Comparison of ENCODE assay signal across 16 mouse cellular contexts in the genomic region with DNA sequence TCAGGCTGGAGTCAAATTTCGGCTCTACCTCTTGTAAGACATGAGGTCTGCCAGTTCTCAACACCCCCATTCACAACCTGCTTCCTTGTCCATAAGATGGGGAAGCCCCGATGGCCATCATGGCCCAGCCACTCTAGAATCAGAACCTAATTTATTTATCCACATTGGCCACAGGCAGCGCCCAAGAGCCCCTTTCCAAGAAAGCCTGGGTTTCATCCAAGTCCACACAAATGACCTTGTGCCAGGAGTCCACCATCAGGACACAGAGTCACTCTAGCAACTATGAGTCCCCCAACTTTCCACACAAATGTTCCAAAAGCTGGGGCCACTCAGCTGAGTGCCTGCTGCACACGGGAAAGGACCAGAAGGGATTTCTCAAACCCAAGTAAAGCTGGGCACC. TPM values are rescaled to one million over a fixed set of nuclear protein-coding genes. Genes with fewer than 3 reads are reported as not detected.
DNase-seq lines count a peak whose midpoint lies in the region; ATAC-seq and TF ChIP-seq lines count a peak whose summit lies in the region.
"Had no signal": no experiment of that assay in that cellular context is flagged by ENCODE, and none has a peak within 500 bp of the region (broad histone marks: within the 10 kb centered on the region; RNA-seq: fewer than 3 reads in every experiment).

No protein-coding gene starts in this region.

- H3K4me1 ChIP-seq in heart, embryonic 10.5 days = peaks cover 88% of the 10 kb centered on the region
- no peaks in the 10 kb centered on the region for H3K4me1 ChIP-seq in kidney, embryonic 14.5 days (ENCODE audit: control insufficient read depth, insufficient read depth, low read length)
- H3K4me1 ChIP-seq in thymus, adult 2 months (replicated peaks; ENCODE audit: control insufficient read depth, insufficient read depth, low read length) = peaks cover 82% of the 10 kb centered on the region
- H3K4me1 ChIP-seq in stomach, postnatal 0 days (replicated peaks; ENCODE audit: control insufficient read depth, insufficient read depth) = no peaks in the 10 kb centered on the region
- H3K4me1 ChIP-seq: forebrain, embryonic 15.5 days had no signal

- intact Hi-C loops in heart, postnatal 36 days (cut with DNase I) = no loop called here

- no peak for TF ChIP-seq POLR2A in thymus, adult 2 months (IDR thresholded peaks at IDR 0.05; ENCODE audit: control insufficient read depth, extremely low read depth, insufficient read depth, low read length, poor library complexity)

- WGBS in heart, embryonic 10.5 days = 75% methylated on average over 4 of the region's 4 CpGs
- WGBS in kidney, embryonic 14.5 days = 78% methylated on average over 4 of the region's 4 CpGs
- 87% methylated on average over 4 of the region's 4 CpGs for WGBS in thymus, adult 2 months
- WGBS in stomach, postnatal 0 days = 66% methylated on average over 4 of the region's 4 CpGs

- H3K9ac ChIP-seq in kidney, embryonic 14.5 days (ENCODE audit: low read depth, low read length) = no peak overlapping the region
- no peak overlapping the region for H3K9ac ChIP-seq in stomach, postnatal 0 days (ENCODE audit: low read length)
- H3K9ac ChIP-seq: forebrain, embryonic 15.5 days; hindbrain, embryonic 13.5 days; neural tube, embryonic 15.5 days had no signal

- TF ChIP-seq EP300 in stomach, postnatal 0 days (optimal IDR thresholded peaks at IDR 0.05) = no peak

- no peak overlapping the region for H3K4me3 ChIP-seq in heart, embryonic 10.5 days
- no peak overlapping the region for H3K4me3 ChIP-seq in kidney, embryonic 14.5 days (ENCODE audit: low read length)
- H3K4me3 ChIP-seq in thymus, adult 2 months (ENCODE audit: control insufficient read depth, insufficient read depth, low read length) = no peak overlapping the region
- no peak overlapping the region for H3K4me3 ChIP-seq in stomach, postnatal 0 days (ENCODE audit: low read depth, low read length)
- H3K4me3 ChIP-seq: forebrain, embryonic 15.5 days; hindbrain, embryonic 13.5 days; limb, embryonic 13.5 days; megakaryocyte, embryonic 14.5 days; neural tube, embryonic 15.5 days had no signal

- no peak overlapping the region for H3K4me2 ChIP-seq in kidney, embryonic 14.5 days (replicated peaks; ENCODE audit: low read depth, low read length)
- H3K4me2 ChIP-seq in stomach, postnatal 0 days (replicated peaks; ENCODE audit: low read depth) = no peak overlapping the region
- H3K4me2 ChIP-seq: forebrain, embryonic 15.5 days; hindbrain, embryonic 13.5 days; limb, embryonic 13.5 days; neural tube, embryonic 15.5 days had no signal

- H3K27ac ChIP-seq in heart, embryonic 10.5 days = peak overlapping the region; percentile 88
- no peak overlapping the region for H3K27ac ChIP-seq in kidney, embryonic 14.5 days (ENCODE audit: low read depth, low read length)
- peak overlapping the region; percentile 99 for H3K27ac ChIP-seq in thymus, adult 2 months (ENCODE audit: control insufficient read depth, insufficient read depth, low read length)
- no peak overlapping the region for H3K27ac ChIP-seq in stomach, postnatal 0 days (replicated peaks)
- H3K27ac ChIP-seq: forebrain, embryonic 15.5 days; hindbrain, embryonic 13.5 days; limb, embryonic 13.5 days; neural tube, embryonic 15.5 days had no signal

- H3K27me3 ChIP-seq in heart, embryonic 10.5 days (ENCODE audit: insufficient read depth, poor library complexity, severe bottlenecking) = no peaks in the 10 kb centered on the region
- H3K27me3 ChIP-seq in kidney, embryonic 14.5 days (ENCODE audit: control insufficient read depth, insufficient read depth, low read length) = 0 out of 2 replicates have a peak, but pooled peaks cover 4% of the 10 kb centered on the region
- no peaks in the 10 kb centered on the region for H3K27me3 ChIP-seq in thymus, adult 2 months (ENCODE audit: control insufficient read depth, insufficient read depth, low read length)
- H3K27me3 ChIP-seq in stomach, postnatal 0 days (ENCODE audit: control insufficient read depth, insufficient read depth, low read length) = no peaks in the 10 kb centered on the region
- H3K27me3 ChIP-seq: megakaryocyte, embryonic 14.5 days had no signal

- DNase-seq in heart, embryonic 10.5 days (ENCODE audit: low spot score) = no peak
- DNase-seq in heart, postnatal 36 days = no peak
- DNase-seq in kidney, adult 9 months = peak; percentile 64
- no peak for DNase-seq in thymus, adult 2 months
- no peak for DNase-seq in thymus, postnatal 10 days (ENCODE audit: low spot score in 2 of 2)
- no peak for DNase-seq in stomach, postnatal 0 days (ENCODE audit: low spot score)
- no peak for DNase-seq in Muller cell, postnatal 12 days (ENCODE audit: inconsistent ontology term)
- DNase-seq: cerebellum, adult 11 months; gastrocnemius, postnatal 14 days had no signal

- TF ChIP-seq CTCF in thymus, adult 2 months (IDR thresholded peaks at IDR 0.05; ENCODE audit: borderline replicate concordance, control insufficient read depth, extremely low read depth, insufficient read depth, low read length, poor library complexity) = no peak
- TF ChIP-seq CTCF in stomach, postnatal 0 days (IDR thresholded peaks at IDR 0.05; ENCODE audit: low read depth) = peak; percentile 25; the same call in 1 of the 2 replicates

- no peak for ATAC-seq in kidney, embryonic 14.5 days (ENCODE audit: low FRiP score, low TSS enrichment)
- no peak for ATAC-seq in stomach, postnatal 0 days (ENCODE audit: low FRiP score, low TSS enrichment)
- ATAC-seq: forebrain, embryonic 15.5 days had no signal

- no peaks in the 10 kb centered on the region for H3K9me3 ChIP-seq in heart, embryonic 10.5 days
- no peaks in the 10 kb centered on the region for H3K9me3 ChIP-seq in kidney, embryonic 14.5 days (ENCODE audit: control insufficient read depth, low read length)
- H3K9me3 ChIP-seq in stomach, postnatal 0 days (ENCODE audit: control insufficient read depth, low read length) = no peaks in the 10 kb centered on the region
- H3K9me3 ChIP-seq: forebrain, embryonic 15.5 days; hindbrain, embryonic 13.5 days; limb, embryonic 13.5 days; megakaryocyte, embryonic 14.5 days; neural tube, embryonic 15.5 days had no signal

- H3K36me3 ChIP-seq in heart, embryonic 10.5 days = peaks cover 55% of the 10 kb centered on the region
- H3K36me3 ChIP-seq in kidney, embryonic 14.5 days (ENCODE audit: control insufficient read depth, insufficient read depth, low read length) = no peaks in the 10 kb centered on the region
- peaks cover 53% of the 10 kb centered on the region for H3K36me3 ChIP-seq in thymus, adult 2 months (ENCODE audit: control insufficient read depth, insufficient read depth, low read length)
- no peaks in the 10 kb centered on the region for H3K36me3 ChIP-seq in stomach, postnatal 0 days (ENCODE audit: control insufficient read depth, insufficient read depth, low read length)
- H3K36me3 ChIP-seq: forebrain, embryonic 15.5 days; hindbrain, embryonic 13.5 days; limb, embryonic 13.5 days; neural tube, embryonic 15.5 days had no signal

RNA-seq across cellular contexts. Expression of gene Fam78a, which starts 18.7 kb away (rescaled TPM):
- polyA plus RNA-seq in heart, embryonic 10.5 days (2016; fragmentation: Nextera tagmentation; extraction: Ambion mirVana) = 37.7 and 60.1 TPM in 2 replicates
- total RNA-seq in heart, postnatal 36 days (2021) = 10 to 100 TPM; 14.3 to 15.8 TPM
- 1.2 and 1.7 TPM in 2 replicates for polyA plus RNA-seq in kidney, embryonic 14.5 days (2014; fragmentation: Nextera tagmentation; extraction: Ambion mirVana)
- 189 and 210 TPM in 2 replicates for polyA plus RNA-seq in thymus, adult 2 months (2012; rRNA removed)
- polyA plus RNA-seq in stomach, postnatal 0 days (2015; fragmentation: Nextera tagmentation; extraction: Ambion mirVana) = 0.46 and 0.67 TPM in 2 replicates

RNA-seq across cellular contexts. Expression of gene Plpp7, which starts 29.3 kb away (rescaled TPM):
- 10.9 and 12.9 TPM in 2 replicates for polyA plus RNA-seq in heart, embryonic 10.5 days (2016; fragmentation: Nextera tagmentation; extraction: Ambion mirVana)
- 10 to 100 TPM; 24.7 to 32.1 TPM for total RNA-seq in heart, postnatal 36 days (2021)
- 4.0 and 5.5 TPM in 2 replicates for polyA plus RNA-seq in kidney, embryonic 14.5 days (2014; fragmentation: Nextera tagmentation; extraction: Ambion mirVana)
- polyA plus RNA-seq in thymus, adult 2 months (2012; rRNA removed) = 2.9 and 7.7 TPM in 2 replicates
- polyA plus RNA-seq in stomach, postnatal 0 days (2015; fragmentation: Nextera tagmentation; extraction: Ambion mirVana) = 2.6 and 2.8 TPM in 2 replicates
- polyA plus RNA-seq: activated CD4-positive, CD25-positive, alpha-beta regulatory T cell, adult 4 months had no signal

Comparison
In these comparisons a context has a peak if more than half of its experiments do, and no peak if none do; other contexts are left out.
1. H3K27ac ChIP-seq: peak in heart, embryonic 10.5 days (single experiment) and thymus, adult 2 months (single experiment); none in kidney, embryonic 14.5 days (single experiment) and stomach, postnatal 0 days (single experiment).
2. RNA of gene Fam78a, which starts 18.7 kb away (polyA plus RNA-seq): 189 to 210 TPM in thymus, adult 2 months and 37.7 to 60.1 TPM in heart, embryonic 10.5 days; 1.2 to 1.7 TPM in kidney, embryonic 14.5 days and 0.46 to 0.67 TPM in stomach, postnatal 0 days; every median in the first group is over 10 times any median in the second.